Mouse (Mus musculus): ENCODE measurements around the gene Trim71.

DNA sequence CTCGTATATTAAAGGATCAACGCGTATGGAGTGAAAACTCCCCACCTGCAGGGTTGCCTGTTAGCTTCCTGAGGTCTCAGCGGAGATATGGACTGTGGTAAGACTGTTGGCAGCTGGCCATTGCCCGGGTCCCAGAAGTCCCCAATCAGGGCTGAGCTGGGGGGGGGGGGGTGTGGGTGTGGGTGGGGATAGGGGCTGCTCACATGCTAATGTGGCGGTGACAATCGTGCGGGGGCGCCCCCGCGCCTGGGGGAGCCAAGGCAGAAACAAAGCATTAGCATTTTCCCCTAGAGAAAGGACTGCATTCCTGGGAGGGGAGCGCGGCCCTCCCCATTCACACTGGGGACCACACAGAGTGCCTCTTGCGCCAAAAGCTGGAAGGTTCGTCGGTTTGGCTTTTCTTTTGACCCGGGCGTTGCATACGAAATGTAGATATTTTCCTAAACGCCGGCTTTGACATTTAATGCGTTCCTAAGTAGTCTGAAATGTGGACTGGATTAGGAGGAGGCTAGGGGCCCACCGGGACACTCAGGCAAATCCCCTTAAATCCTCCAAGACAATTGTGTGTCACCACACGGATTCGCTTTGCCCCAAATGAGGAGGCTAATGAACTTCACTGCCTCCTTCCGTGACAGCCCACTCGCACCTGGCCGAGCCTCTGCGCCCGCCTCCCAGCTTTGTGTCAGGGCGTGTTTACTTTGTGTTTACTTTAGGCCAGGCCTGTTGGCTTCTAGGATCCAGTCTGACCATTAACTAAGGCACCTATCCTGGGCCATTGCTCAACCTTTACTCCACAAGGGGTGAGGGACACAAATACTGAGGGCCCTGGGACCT, 20.2 kb upstream of the Trim71 start:
- TF ChIP-seq POLR2A (IDR thresholded peaks at IDR 0.05; ENCODE audit: extremely low read depth, insufficient read depth, low read length) (0 out of 2 replicates have a peak, but pooled peaks have one; percentile 26), CTCF (IDR thresholded peaks at IDR 0.05; ENCODE audit: low read depth, low read length) (no peak)
